Mouse (Mus musculus) stomach, postnatal 0 days (tissue): ENCODE measurements at regions not wholly inside any gene's neighbourhood (a gene's known extent, or its start where the extent isn't known, plus 50 kb on each side); places are given as distances from the start of the nearest gene placed in this dataset.

Experiments
- ATAC-seq: fragments of 200-750 bp; cut with Nextera tagmentation; 2 replicates; pipeline ENCODE4 v1.8.0; 2017; ENCODE audit not compliant: low FRiP score, low TSS enrichment
- DNase-seq: peaks from one replicate; pipeline ENCODE4 v3.0.0-alpha.2; 2016; ENCODE audit warnings: low spot score
- H3K27ac ChIP-seq: fragments of 300-500 bp; sonication (generic); replicated peaks from 2 replicates; pipeline ENCODE4 v1.5.1; 2014; ENCODE audit warnings: mild to moderate bottlenecking, control low read depth
- H3K27me3 ChIP-seq: fragments of 300-500 bp; sonication (generic); 2 replicates; pipeline ENCODE4 v1.6.1; 2014; ENCODE audit warnings: low read length; ENCODE audit not compliant: control insufficient read depth, insufficient read depth
- H3K36me3 ChIP-seq: fragments of 300-500 bp; sonication (generic); 2 replicates; pipeline ENCODE4 v1.6.1; 2014; ENCODE audit warnings: low read length, mixed read lengths; ENCODE audit not compliant: control insufficient read depth, insufficient read depth
- H3K4me1 ChIP-seq: fragments of 300-500 bp; sonication (generic); replicated peaks from 2 replicates; pipeline ENCODE4 v1.6.1; 2014; ENCODE audit warnings: antibody characterized with exemption; ENCODE audit not compliant: control insufficient read depth, insufficient read depth
- H3K4me2 ChIP-seq: fragments of 300-500 bp; sonication (generic); replicated peaks from 2 replicates; pipeline ENCODE4 v1.6.1; 2014; ENCODE audit warnings: low read depth, mild to moderate bottlenecking, control low read depth, moderate library complexity
- H3K4me3 ChIP-seq: fragments of 300-500 bp; sonication (generic); 2 replicates; pipeline ENCODE4 v1.5.1; 2014; ENCODE audit warnings: low read depth, low read length, control low read depth
- H3K9ac ChIP-seq: fragments of 300-500 bp; sonication (generic); 2 replicates; pipeline ENCODE4 v1.6.1; 2014; ENCODE audit warnings: mild to moderate bottlenecking, low read length, control low read depth, mixed read lengths
- H3K9me3 ChIP-seq: fragments of 300-500 bp; sonication (generic); 2 replicates; pipeline ENCODE4 v1.6.1; 2016; ENCODE audit warnings: low read length; ENCODE audit not compliant: control insufficient read depth
- CTCF ChIP-seq: IDR thresholded peaks from 2 replicates; pipeline ENCODE4 v1.5.1; 2016; ENCODE audit warnings: antibody characterized with exemption, low read depth, mild to moderate bottlenecking, moderate library complexity
- EP300 ChIP-seq: optimal IDR thresholded peaks from 2 replicates; pipeline ENCODE3; 2016; ENCODE audit warnings: antibody characterized with exemption
- WGBS: fragments of 180-500 bp; shearing (Covaris S2); extraction: QIAGEN DNeasy Blood & Tissue Kit; methylation state at CpG from one replicate; pipeline ENCODE4 v1.1.7; 2014; 5-methylcytosine and 5-hydroxymethylcytosine counted together

- 72% methylated on average over 3 of the region's 3 CpGs for WGBS
- ATAC-seq: no peak
These were observed 171.1 kb upstream of the Ccdc54 start for GRCm38 (mm10) chr16:50762096-50762495.

DNA sequence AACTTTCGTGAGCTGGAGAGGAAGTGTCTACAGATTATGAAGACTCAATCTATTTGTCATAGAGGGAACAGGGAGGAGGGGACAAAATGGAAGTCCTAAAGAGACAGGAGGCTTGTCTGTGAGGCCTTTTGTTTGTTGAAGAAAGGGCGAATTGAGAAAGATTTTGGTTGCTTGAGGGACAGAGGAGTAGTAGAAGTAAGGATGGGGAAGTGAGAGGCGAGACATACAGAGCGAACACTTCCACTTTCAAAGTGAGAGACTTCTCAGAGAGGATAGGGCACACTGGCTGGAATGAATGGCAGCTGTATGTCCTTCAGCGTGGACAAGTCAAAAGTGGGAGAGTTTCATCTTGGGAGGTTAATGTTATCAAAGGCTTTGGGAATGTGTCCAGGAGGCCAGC, 169.0 kb upstream of the Ccdc54 start:
- Histone ChIP-seq H3K4me1 (no peaks in the 10 kb centered on the region), H3K27me3 (no peaks in the 10 kb centered on the region), H3K4me3 (no peak overlapping the region), H3K36me3 (no peaks in the 10 kb centered on the region), H3K9me3 (no peaks in the 10 kb centered on the region), H3K27ac (no peak overlapping the region), H3K4me2 (no peak overlapping the region), H3K9ac (no peak overlapping the region)
- ATAC-seq: no peak
- no peak for DNase-seq
- TF ChIP-seq CTCF (no peak), EP300 (no peak)
- WGBS: 86% methylated on average over 5 of the region's 5 CpGs

More at GRCm38 (mm10) chr16:50762096-50762495, 171.1 kb upstream of the Ccdc54 start:
- Histone ChIP-seq H3K27me3 (no peaks in the 10 kb centered on the region), H3K9ac (no peak overlapping the region), H3K4me2 (no peak overlapping the region), H3K27ac (no peak overlapping the region), H3K36me3 (no peaks in the 10 kb centered on the region), H3K4me1 (0 out of 2 replicates have a peak, but pooled peaks cover 2% of the 10 kb centered on the region), H3K4me3 (no peak overlapping the region), H3K9me3 (no peaks in the 10 kb centered on the region)
- TF ChIP-seq EP300 (no peak), CTCF (no peak)
- no peak for DNase-seq

DNA sequence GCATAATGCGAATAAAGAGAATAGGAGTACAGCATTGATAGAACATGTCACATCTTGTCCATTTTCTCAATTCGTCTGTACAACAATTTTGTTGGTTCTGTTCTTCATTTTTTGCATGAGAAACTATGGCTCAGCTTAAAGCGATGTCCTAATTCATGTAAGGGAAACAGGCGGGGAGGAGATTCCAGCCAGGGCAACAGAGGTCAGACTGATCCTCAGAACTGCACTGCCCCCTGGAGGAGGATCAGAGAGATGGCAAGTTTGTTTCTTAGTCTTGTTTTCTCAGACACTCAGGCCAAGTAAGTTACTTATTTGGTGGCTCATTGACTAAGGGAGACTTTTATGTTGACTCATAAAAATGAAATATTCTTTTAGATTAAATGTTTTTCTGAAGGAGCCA, 165.7 kb upstream of the Ccdc54 start:
- DNase-seq (peak; percentile 35), ATAC-seq (no peak)
- Histone ChIP-seq H3K4me1 (no peaks in the 10 kb centered on the region), H3K27ac (no peak overlapping the region), H3K9ac (no peak overlapping the region), H3K9me3 (no peaks in the 10 kb centered on the region), H3K4me3 (no peak overlapping the region), H3K36me3 (no peaks in the 10 kb centered on the region), H3K4me2 (no peak overlapping the region), H3K27me3 (no peaks in the 10 kb centered on the region)
- 56% methylated on average over 4 of the region's 4 CpGs for WGBS
- TF ChIP-seq EP300 (no peak), CTCF (peak; percentile 72)

GRCm38 (mm10) chr16:50753612-50754389, 162.8 kb upstream of the Ccdc54 start:
- H3K27me3 ChIP-seq: no peaks in the 10 kb centered on the region
- H3K27ac ChIP-seq: 0 out of 2 replicates have a peak overlapping the region, but pooled peaks have one; percentile 40
- no peak for ATAC-seq
- no peak overlapping the region for H3K4me3 ChIP-seq
- no peaks in the 10 kb centered on the region for H3K9me3 ChIP-seq
- no peaks in the 10 kb centered on the region for H3K36me3 ChIP-seq
- H3K9ac ChIP-seq: no peak overlapping the region
- DNase-seq: peak; percentile 26
- 8% methylated on average over 3 of the region's 3 CpGs for WGBS
- peak overlapping the region; percentile 21 for H3K4me2 ChIP-seq
- TF ChIP-seq EP300 (no peak), CTCF (no peak)
- no peaks in the 10 kb centered on the region for H3K4me1 ChIP-seq

GRCm38 (mm10) chr16:50753046-50753445, 162.1 kb upstream of the Ccdc54 start:
- H3K4me1 ChIP-seq: no peaks in the 10 kb centered on the region
- DNase-seq: no peak
- H3K4me2 ChIP-seq: no peak overlapping the region
- 80% methylated on average over 11 of the region's 11 CpGs for WGBS
- H3K27me3 ChIP-seq: no peaks in the 10 kb centered on the region
- H3K36me3 ChIP-seq: no peaks in the 10 kb centered on the region
- TF ChIP-seq EP300: no peak
- TF ChIP-seq CTCF: no peak
- H3K9ac ChIP-seq: no peak overlapping the region
- H3K9me3 ChIP-seq: no peaks in the 10 kb centered on the region
- no peak overlapping the region for H3K4me3 ChIP-seq
- no peak for ATAC-seq
- peak overlapping the region; percentile 19; the same call in 1 of the 2 replicates for H3K27ac ChIP-seq

GRCm38 (mm10) chr16:50752277-50752600, 161.3 kb upstream of the Ccdc54 start:
- Histone ChIP-seq H3K4me3 (no peak overlapping the region), H3K27ac (peak overlapping the region; percentile 30; the same call in 1 of the 2 replicates), H3K9me3 (no peaks in the 10 kb centered on the region), H3K36me3 (no peaks in the 10 kb centered on the region), H3K27me3 (no peaks in the 10 kb centered on the region), H3K9ac (no peak overlapping the region), H3K4me1 (no peaks in the 10 kb centered on the region), H3K4me2 (peak overlapping the region; percentile 29)
- TF ChIP-seq CTCF: no peak
- WGBS: 43% methylated on average over 10 of the region's 10 CpGs
- DNase-seq (no peak), ATAC-seq (no peak)
